Mouse (Mus musculus): ENCODE data around the gene Pck1. TPM values are rescaled to one million over a fixed set of nuclear protein-coding genes. Genes with fewer than 3 reads are reported as not detected.

Pck1 gene
- polyA plus RNA-seq, 1 experiment from 2014 or later = not detected

DNA sequence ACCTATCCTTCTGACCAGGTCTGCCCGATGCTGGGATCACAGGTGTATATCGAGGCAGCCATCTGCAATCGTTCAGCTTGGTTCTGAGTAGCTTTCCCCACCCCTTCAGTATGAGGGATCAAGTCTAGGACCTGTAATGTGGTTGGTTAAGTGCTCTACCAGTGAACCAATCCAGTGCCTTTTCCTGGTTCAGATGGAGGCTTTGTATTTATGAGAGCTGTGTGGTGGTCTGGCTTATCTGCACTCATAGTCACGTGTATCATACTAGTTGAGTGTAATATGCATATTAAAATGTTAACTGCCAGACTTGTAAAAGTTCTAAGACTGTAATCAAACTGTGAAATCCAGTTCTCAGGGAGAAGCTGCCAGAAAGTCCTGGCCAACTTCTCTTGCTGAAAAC is 26.5 kb upstream of the Pck1 start:
- H3K4me2 ChIP-seq (replicated peaks) = no peak overlapping the region
- H3K9me3 ChIP-seq = 0 out of 2 replicates have a peak, but pooled peaks cover 6% of the 10 kb centered on the region
- no peak overlapping the region for H3K4me3 ChIP-seq
- no peaks in the 10 kb centered on the region for H3K4me1 ChIP-seq
- no peaks in the 10 kb centered on the region; the same call in 1 of the 2 replicates for H3K27me3 ChIP-seq
- H3K27ac ChIP-seq = no peak overlapping the region
- H3K9ac ChIP-seq = no peak overlapping the region
- WGBS = 76% methylated on average over 4 of the region's 4 CpGs
- no peaks in the 10 kb centered on the region for H3K36me3 ChIP-seq
- peak; percentile 71; the same call in 1 of the 2 replicates for ATAC-seq (ENCODE audit: low FRiP score, low read depth)

DNA sequence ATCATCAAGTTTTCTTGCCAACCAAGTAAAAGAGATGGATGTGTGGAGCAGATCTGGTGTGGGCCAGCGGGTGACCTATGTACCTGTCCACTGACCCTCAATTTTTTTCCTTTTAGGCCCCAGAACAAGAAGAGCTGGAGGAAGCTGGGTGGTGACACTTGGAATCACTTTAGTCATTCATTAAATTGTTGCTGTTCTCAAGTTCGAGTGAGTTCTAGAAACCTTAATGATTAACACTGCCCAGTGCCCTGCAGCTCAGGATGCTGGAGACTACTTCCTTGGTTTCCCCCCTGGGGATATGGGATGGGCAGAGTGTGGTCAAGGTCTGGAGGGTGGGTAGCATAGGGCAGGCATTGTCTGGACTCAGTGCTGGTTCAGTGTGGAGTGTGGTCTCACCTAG is 23.7 kb upstream of the Pck1 start:
- H3K4me3 ChIP-seq = no peak overlapping the region
- no peaks in the 10 kb centered on the region for H3K36me3 ChIP-seq
- H3K4me2 ChIP-seq (replicated peaks) = no peak overlapping the region
- no peak overlapping the region for H3K9ac ChIP-seq
- no peaks in the 10 kb centered on the region for H3K27me3 ChIP-seq
- WGBS = 73% methylated on average over 2 of the region's 2 CpGs
- 0 out of 2 replicates have a peak, but pooled peaks cover 6% of the 10 kb centered on the region for H3K9me3 ChIP-seq
- no peak for ATAC-seq (ENCODE audit: low FRiP score, low read depth)
- H3K4me1 ChIP-seq = no peaks in the 10 kb centered on the region
- H3K27ac ChIP-seq = no peak overlapping the region

DNA sequence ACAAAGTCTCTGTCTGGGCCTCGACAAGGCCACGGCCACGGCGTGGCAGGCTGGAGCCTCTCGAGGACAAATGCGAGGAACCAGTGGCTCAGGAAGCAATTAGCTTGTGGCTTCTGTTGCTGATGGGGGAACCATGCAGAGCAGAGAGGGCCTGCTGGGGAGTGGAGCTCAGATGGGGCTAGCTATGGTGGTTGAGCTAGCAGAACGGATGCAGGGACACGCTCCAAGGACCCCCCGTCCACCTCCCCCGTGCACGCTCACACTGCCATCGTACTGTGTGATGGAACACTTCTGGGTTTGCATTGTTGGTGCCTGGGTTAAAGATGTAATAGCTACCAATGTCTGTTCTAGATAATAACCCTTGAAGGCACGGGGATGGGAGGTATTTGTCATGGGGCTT is 20.6 kb upstream of the Pck1 start:
- Histone ChIP-seq H3K4me3 (no peak overlapping the region), H3K9me3 (no peaks in the 10 kb centered on the region), H3K36me3 (no peaks in the 10 kb centered on the region), H3K27me3 (no peaks in the 10 kb centered on the region), H3K27ac (no peak overlapping the region), H3K9ac (no peak overlapping the region), H3K4me2 (replicated peaks) (no peak overlapping the region), H3K4me1 (no peaks in the 10 kb centered on the region)
- ATAC-seq (ENCODE audit: low FRiP score, low read depth) = no peak
- WGBS = 84% methylated on average over 13 of the region's 13 CpGs

DNA sequence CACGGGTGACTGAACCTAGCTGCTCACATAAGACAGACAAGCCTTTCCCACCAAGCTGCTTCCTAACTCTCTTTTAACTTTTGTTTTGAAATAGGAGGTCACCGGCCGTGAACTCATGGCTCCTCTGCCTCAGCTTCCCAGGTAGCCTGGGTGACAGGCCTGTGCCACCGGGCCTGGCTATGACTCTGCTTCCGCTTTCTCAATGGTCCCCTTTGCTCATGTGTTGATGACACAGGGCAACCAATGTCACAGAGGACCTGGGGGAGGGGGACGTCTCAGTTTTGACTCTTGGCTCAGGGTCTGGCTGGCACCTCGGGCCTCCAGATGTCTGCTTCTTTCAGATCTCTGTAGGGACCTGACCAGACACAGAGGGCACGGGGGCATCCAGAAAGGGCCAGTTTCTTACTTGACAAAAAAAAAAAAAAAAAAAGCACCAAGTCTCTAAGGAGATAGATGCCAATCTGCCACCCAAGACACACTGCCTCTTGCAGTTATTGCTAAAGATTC is 20.0 kb upstream of the Pck1 start:
- Histone ChIP-seq H3K4me1 (no peaks in the 10 kb centered on the region), H3K27me3 (no peaks in the 10 kb centered on the region), H3K4me2 (replicated peaks) (no peak overlapping the region), H3K9me3 (no peaks in the 10 kb centered on the region), H3K27ac (no peak overlapping the region), H3K9ac (no peak overlapping the region), H3K36me3 (no peaks in the 10 kb centered on the region), H3K4me3 (no peak overlapping the region)
- WGBS = 80% methylated on average over 8 of the region's 8 CpGs
- no peak for ATAC-seq (ENCODE audit: low FRiP score, low read depth)

DNA sequence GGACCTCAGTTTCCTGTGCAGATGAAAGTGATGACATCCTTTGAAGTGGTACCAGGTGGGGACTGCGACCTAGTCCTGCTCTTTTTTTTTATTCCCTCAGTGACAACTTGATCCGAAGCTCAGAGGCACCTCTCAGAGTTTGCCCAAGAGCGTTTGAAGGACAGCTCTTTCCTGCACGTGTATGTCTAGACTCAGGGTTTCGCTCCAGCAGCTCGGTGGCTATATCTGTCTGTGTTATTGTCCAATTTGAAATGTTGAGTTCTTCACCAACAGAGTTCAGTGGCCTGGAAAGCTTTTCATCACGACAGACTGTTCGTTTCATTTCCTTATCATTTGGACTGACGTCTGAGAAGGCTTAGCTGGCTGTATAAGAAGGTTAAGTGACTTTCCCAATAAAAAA is 18.2 kb upstream of the Pck1 start:
- H3K36me3 ChIP-seq = no peaks in the 10 kb centered on the region
- ATAC-seq (ENCODE audit: low FRiP score, low read depth) = no peak
- no peak overlapping the region for H3K9ac ChIP-seq
- no peaks in the 10 kb centered on the region for H3K27me3 ChIP-seq
- no peak overlapping the region for H3K4me2 ChIP-seq (replicated peaks)
- WGBS = 66% methylated on average over 9 of the region's 9 CpGs
- no peaks in the 10 kb centered on the region for H3K9me3 ChIP-seq
- H3K27ac ChIP-seq = no peak overlapping the region
- H3K4me3 ChIP-seq = no peak overlapping the region
- no peaks in the 10 kb centered on the region for H3K4me1 ChIP-seq

DNA sequence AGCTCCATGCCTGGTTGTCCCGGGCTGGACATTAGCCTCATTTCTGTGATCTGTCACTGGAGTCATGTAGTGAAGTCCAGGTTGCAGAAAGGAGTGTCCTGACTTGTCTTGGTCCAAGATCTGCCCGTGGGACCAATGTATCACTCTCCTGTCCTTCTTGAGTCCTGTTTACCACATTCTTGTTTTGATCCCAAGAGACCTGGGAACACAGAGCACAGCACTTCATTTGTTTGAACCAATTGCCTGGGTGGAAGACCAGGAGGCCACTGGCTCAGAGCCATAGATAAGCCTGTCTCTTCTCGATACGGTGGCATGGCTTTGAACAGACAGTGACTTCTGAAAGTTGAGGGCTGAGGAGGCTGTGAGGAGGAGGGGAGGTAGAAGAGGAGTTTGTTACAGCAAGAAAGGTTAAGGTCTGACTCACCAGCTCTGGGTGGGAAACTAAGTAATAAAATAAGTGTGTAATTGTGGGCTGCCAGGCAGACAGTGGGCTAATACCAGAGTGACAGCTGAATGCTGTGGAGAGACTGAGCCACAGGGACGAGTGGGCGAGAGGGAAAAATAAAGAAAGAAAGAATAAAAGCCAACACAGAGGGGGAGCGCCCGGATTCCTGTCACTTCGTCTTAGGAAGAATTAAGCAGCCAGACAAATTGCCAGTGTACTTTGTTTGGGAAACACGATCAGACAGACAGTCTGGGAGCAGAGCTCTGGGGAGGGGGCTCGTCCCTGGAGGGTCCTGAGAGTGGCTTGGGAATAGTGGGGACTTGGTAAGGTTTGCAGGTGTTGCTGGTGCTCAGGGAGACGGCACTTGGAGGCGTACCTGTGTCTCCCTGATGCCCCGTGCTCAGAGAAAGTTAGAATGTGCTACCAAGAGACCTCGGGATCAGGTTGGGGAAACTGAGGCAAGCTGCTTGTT is 14.3 kb upstream of the Pck1 start:
- H3K27ac ChIP-seq = no peak overlapping the region
- H3K9ac ChIP-seq = no peak overlapping the region
- no peaks in the 10 kb centered on the region for H3K27me3 ChIP-seq
- no peak overlapping the region for H3K4me3 ChIP-seq
- peaks cover 7% of the 10 kb centered on the region for H3K4me1 ChIP-seq
- no peaks in the 10 kb centered on the region for H3K9me3 ChIP-seq
- H3K36me3 ChIP-seq = no peaks in the 10 kb centered on the region
- no peak for ATAC-seq (ENCODE audit: low FRiP score, low read depth)
- H3K4me2 ChIP-seq (replicated peaks) = no peak overlapping the region
- 57% methylated on average over 15 of the region's 15 CpGs for WGBS

DNA sequence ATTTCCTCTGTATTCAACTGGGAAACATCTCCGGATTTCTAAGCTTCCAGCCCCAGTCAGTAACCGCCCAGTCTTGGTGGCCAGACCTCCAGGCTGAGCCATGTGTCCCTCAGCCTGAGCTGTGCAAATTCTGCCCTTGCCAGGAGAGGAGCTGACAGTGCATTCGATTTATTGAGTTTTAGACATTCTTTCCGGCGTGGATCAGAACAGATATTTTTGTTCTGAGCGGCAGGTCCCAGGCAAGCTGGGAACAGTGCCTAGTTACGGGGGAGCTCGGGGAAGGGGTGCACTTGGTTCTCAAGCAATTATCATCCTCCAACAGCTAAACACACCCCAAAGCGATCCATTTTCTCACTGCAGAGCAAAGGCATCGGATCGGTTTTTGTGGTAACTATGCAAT is 9.2 kb upstream of the Pck1 start:
- Histone ChIP-seq H3K4me2 (replicated peaks) (no peak overlapping the region), H3K36me3 (no peaks in the 10 kb centered on the region), H3K27ac (no peak overlapping the region), H3K9me3 (no peaks in the 10 kb centered on the region), H3K9ac (no peak overlapping the region), H3K27me3 (no peaks in the 10 kb centered on the region), H3K4me3 (no peak overlapping the region), H3K4me1 (peaks cover 16% of the 10 kb centered on the region)
- WGBS = 55% methylated on average over 11 of the region's 11 CpGs
- no peak for ATAC-seq (ENCODE audit: low FRiP score, low read depth)

DNA sequence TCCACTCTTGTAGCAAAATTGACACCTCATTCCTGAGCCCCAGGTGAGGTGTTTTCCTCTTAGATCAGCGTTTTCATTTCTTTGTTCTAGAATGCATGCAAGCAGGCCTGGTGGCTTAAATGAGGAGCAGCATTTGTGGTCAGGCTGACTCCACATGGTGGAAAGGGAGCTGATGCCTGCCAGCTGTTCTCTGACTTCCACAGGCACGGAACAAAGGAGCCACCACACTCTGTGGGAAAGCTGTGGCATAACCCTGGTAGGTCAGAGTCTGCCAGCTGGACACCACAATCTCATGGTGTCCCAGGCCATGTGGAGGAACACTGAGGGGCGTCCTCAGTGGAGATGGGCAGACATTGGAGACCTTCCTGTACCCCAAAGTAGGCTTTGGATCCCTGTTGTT is 7.0 kb upstream of the Pck1 start:
- 60% methylated on average over 3 of the region's 3 CpGs for WGBS
- no peak overlapping the region for H3K27ac ChIP-seq

DNA sequence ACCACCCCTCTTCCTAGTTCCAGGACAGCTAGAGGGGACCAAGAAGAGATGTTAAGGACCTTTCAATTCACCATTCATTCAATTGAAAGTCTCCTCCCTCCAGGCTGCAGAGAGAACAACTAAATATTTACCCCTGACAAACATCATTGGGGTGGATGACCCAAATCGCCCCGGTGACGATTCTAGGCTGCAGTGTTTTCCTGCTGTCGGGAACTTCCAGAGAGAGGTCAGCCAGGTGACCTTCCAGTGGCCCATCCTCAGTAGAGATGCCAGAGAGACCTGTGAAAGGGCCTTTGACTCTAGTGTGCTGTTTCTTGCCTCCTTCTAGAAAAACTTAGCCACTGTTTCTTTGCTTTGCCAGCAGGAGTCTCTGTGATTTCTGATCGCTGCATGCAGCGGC is 6.1 kb upstream of the Pck1 start:
- H3K4me3 ChIP-seq = no peak overlapping the region
- no peaks in the 10 kb centered on the region for H3K9me3 ChIP-seq
- H3K9ac ChIP-seq = no peak overlapping the region
- ATAC-seq (ENCODE audit: low FRiP score, low read depth) = no peak
- H3K27me3 ChIP-seq = no peaks in the 10 kb centered on the region
- no peaks in the 10 kb centered on the region for H3K36me3 ChIP-seq
- no peak overlapping the region for H3K27ac ChIP-seq
- WGBS = 86% methylated on average over 6 of the region's 6 CpGs
- no peak overlapping the region for H3K4me2 ChIP-seq (replicated peaks)
- H3K4me1 ChIP-seq = peaks cover 16% of the 10 kb centered on the region

More for the DNA sequence above, 7.0 kb upstream of the Pck1 start:
- no peaks in the 10 kb centered on the region for H3K36me3 ChIP-seq
- ATAC-seq (ENCODE audit: low FRiP score, low read depth) = no peak
- no peak overlapping the region for H3K9ac ChIP-seq
- H3K4me2 ChIP-seq (replicated peaks) = no peak overlapping the region
- no peaks in the 10 kb centered on the region for H3K27me3 ChIP-seq
- no peaks in the 10 kb centered on the region for H3K9me3 ChIP-seq
- H3K4me1 ChIP-seq = peaks cover 16% of the 10 kb centered on the region
- H3K4me3 ChIP-seq = no peak overlapping the region

DNA sequence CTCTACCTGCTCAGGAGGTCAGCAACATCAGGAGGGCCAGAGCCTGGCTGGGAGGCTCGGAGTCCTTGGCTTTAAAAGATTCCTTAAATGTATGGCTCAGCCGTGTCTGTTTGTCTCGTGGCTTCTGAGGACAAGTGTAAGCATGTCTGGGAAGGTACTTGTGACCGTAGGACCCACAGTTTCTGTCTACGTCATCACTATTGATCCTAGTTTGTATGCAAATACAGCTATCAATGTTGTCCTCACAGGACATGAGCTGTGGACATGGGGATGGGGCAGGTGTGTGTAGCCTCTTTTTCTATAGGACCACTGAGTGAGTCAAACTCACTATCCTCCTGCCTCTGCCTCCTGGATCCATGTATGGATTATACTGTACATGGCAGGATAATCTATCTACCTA is 4.8 kb upstream of the Pck1 start:
- WGBS = 71% methylated on average over 5 of the region's 5 CpGs
- Histone ChIP-seq H3K27me3 (no peaks in the 10 kb centered on the region), H3K9ac (no peak overlapping the region)

DNA sequence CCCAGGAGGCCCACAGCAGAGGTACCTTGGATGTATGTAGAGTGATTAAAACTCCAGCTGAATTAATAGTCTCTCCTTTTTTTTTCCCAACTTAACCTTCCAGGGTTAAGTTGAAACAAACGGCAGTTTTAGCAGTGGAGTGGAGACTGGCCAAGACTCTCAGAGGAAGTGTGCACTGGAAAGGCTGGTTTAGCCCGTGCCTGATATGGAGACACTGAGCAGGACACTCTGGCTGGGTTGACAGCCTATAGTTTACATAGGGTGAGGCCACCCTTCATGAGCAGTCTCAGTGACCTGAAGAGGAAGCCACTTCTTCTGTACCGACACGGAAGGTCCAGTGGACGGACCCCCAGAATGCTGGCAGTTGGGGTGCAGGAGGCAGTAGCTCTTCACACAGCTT is 1.5 kb upstream of the Pck1 start:
- Histone ChIP-seq H3K9me3 (no peaks in the 10 kb centered on the region), H3K9ac (no peak overlapping the region), H3K36me3 (no peaks in the 10 kb centered on the region), H3K4me3 (no peak overlapping the region), H3K27ac (no peak overlapping the region), H3K4me1 (no peaks in the 10 kb centered on the region), H3K27me3 (no peaks in the 10 kb centered on the region), H3K4me2 (replicated peaks) (no peak overlapping the region)
- WGBS = 73% methylated on average over 5 of the region's 5 CpGs
- no peak for ATAC-seq (ENCODE audit: low FRiP score, low read depth)

More for the DNA sequence above, 4.8 kb upstream of the Pck1 start:
- Histone ChIP-seq H3K36me3 (no peaks in the 10 kb centered on the region), H3K27ac (no peak overlapping the region), H3K4me3 (no peak overlapping the region), H3K4me1 (peaks cover 14% of the 10 kb centered on the region), H3K9me3 (no peaks in the 10 kb centered on the region), H3K4me2 (replicated peaks) (no peak overlapping the region)
- no peak for ATAC-seq (ENCODE audit: low FRiP score, low read depth)

DNA sequence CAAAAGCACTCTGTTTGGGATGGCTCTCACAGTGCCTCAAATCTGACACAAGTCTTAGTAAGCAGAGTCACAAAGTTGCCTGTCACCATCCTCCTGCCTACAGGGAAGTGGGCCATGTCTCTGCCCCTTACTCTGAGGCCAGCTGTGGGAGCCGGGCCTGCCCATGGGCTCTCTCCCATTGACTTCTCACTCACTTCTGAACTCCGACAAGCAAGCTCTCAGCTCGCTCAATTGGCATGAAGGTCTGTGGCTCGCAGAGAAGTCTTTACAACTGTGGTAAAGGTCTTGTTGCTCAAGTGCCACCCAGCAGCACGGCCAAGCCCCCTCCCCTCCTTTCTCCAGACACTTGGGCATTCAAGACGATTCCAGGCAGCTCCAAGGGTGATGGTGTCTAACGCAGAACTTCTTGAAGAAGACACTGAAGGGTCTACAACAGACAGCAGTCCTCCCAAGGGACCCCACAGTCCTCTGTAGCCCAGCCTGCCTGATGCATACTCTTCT is 1.0 kb upstream of the Pck1 start:
- WGBS = 85% methylated on average over 7 of the region's 7 CpGs
- H3K9ac ChIP-seq = no peak overlapping the region
- H3K9me3 ChIP-seq = no peaks in the 10 kb centered on the region
- H3K27me3 ChIP-seq = no peaks in the 10 kb centered on the region
- H3K4me2 ChIP-seq (replicated peaks) = no peak overlapping the region
- no peaks in the 10 kb centered on the region for H3K4me1 ChIP-seq
- ATAC-seq (ENCODE audit: low FRiP score, low read depth) = no peak
- no peak overlapping the region for H3K4me3 ChIP-seq
- H3K36me3 ChIP-seq = no peaks in the 10 kb centered on the region
- H3K27ac ChIP-seq = no peak overlapping the region

Measured in limb, embryonic 13.5 days (tissue).